Mouse (Mus musculus): Measurements from ENCODE around the gene Abcc4.

DNA sequence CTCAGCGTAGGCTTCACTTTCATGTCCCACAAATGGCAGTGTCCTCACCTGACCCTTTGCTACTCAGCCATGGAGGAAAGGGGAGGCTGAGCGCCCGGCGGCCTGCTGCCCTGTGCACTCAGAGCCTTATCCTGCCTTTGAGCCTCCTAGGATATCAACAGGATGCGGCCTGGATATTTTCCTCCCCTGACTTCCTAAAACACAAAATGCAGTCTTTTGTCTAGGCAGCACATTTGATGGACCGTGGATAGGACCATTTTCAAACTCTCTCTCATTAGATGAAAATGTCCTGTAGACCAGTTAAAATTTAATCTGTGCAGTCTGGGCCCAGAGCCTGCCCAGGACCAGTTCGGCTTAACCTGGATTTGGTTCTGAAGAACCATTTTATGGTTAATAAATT is 12.6 kb upstream of the Abcc4 start:
- TF ChIP-seq CTCF (IDR thresholded peaks at IDR 0.05; ENCODE audit: control insufficient read depth, insufficient read depth, insufficient replicate concordance, low read depth, low read length) (no peak), POLR2A (IDR thresholded peaks at IDR 0.05; ENCODE audit: control insufficient read depth, low read depth, low read length) (no peak)

Measured in testis, adult 2 months (tissue).